Mouse (Mus musculus) heart, embryonic 11.5 days (tissue): ENCODE results near the gene Spock2. TPM values are rescaled to one million over a fixed set of nuclear protein-coding genes. Genes with fewer than 3 reads are reported as not detected.

Source experiments
- ATAC-seq: fragments of 200-750 bp; cut with Nextera tagmentation; replicated peaks from 2 replicates; pipeline ENCODE4 v1.8.0; 2017; ENCODE audit warnings: moderate library complexity; ENCODE audit not compliant: insufficient number of reproducible peaks, low FRiP score, low TSS enrichment
- H3K27ac ChIP-seq: fragments of 300-500 bp; sonication (generic); 2 replicates; pipeline ENCODE4 v1.5.1; 2014; ENCODE audit warnings: mild to moderate bottlenecking, low read depth, low read length
- H3K27me3 ChIP-seq: fragments of 300-500 bp; sonication (generic); 2 replicates; pipeline ENCODE4 v1.6.1; 2014; ENCODE audit warnings: mild to moderate bottlenecking, low read length, mixed read lengths; ENCODE audit not compliant: control insufficient read depth, insufficient read depth
- H3K36me3 ChIP-seq: fragments of 300-500 bp; sonication (generic); 2 replicates; pipeline ENCODE4 v1.6.1; 2014; ENCODE audit warnings: mild to moderate bottlenecking, low read length, moderate library complexity, mixed read lengths; ENCODE audit not compliant: control insufficient read depth, insufficient read depth
- H3K4me1 ChIP-seq: fragments of 300-500 bp; sonication (generic); 2 replicates; pipeline ENCODE4 v1.6.1; 2014; ENCODE audit warnings: low read length; ENCODE audit not compliant: control insufficient read depth, insufficient read depth
- H3K4me2 ChIP-seq: fragments of 300-500 bp; sonication (generic); 2 replicates; pipeline ENCODE4 v1.6.1; 2014; ENCODE audit warnings: mild to moderate bottlenecking, moderate library complexity
- H3K4me3 ChIP-seq: fragments of 300-500 bp; sonication (generic); 2 replicates; pipeline ENCODE4 v1.5.1; 2014; ENCODE audit warnings: low read depth, low read length
- H3K9ac ChIP-seq: fragments of 300-500 bp; sonication (generic); 2 replicates; pipeline ENCODE4 v1.6.1; 2014; ENCODE audit warnings: mild to moderate bottlenecking, low read depth, low read length, moderate library complexity
- H3K9me3 ChIP-seq: fragments of 300-500 bp; sonication (generic); replicated peaks from 2 replicates; pipeline ENCODE4 v1.6.1; 2016; ENCODE audit warnings: low read length; ENCODE audit not compliant: control insufficient read depth
- WGBS: fragments of 180-500 bp; shearing (Covaris S2); extraction: QIAGEN DNeasy Blood & Tissue Kit; methylation state at CpG from one replicate; pipeline ENCODE4 v1.1.7; 2014; ENCODE audit not compliant: insufficient replicate concordance; 5-methylcytosine and 5-hydroxymethylcytosine counted together
- polyA plus RNA-seq: library from polyadenylated mRNA; unstranded; fragments of >200 nt; fragmentation: Nextera tagmentation; extraction: Ambion mirVana; gene quantifications from 2 replicates; pipeline ENCODE4 v1.2.1, GENCODE M21; 2014

The Spock2 gene
- 1.2 and 1.3 TPM in 2 replicates for polyA plus RNA-seq

DNA sequence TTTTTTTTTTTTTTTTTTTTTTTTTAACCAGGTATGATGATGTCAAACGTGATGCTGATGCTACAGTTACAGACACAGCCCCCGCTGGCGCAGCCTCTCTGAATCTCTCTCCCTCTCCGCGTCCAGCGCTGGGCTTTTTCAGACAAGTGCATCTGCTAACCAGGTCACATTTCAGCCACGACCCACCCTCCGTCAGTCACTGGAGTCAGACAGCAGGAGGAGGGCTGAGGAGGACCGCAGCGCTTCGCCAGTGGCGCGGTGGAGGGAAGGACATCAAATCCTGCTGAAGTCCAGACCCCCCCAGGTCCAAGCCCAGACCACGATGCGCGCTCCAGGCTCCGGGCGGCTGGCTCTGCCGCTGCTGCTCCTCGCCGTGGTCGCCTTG lies at the start of gene Spock2:
Gene Spock2 (plus strand): TSS at position 74 of the 385 bp plus-strand sequence.
- Histone ChIP-seq H3K9me3 (no peaks in the 10 kb centered on the region), H3K9ac (peak within 1 kb of the TSS; percentile 54), H3K36me3 (no peaks in the 10 kb centered on the region), H3K4me1 (peaks cover 12% of the 10 kb centered on the region), H3K27ac (no peak within 1 kb of the TSS), H3K27me3 (peaks cover 75% of the 10 kb centered on the region), H3K4me2 (peak within 1 kb of the TSS; percentile 97), H3K4me3 (peak within 1 kb of the TSS; percentile 56)
- no peak for ATAC-seq
- WGBS: 2% methylated on average over 22 of the region's 22 CpGs

DNA sequence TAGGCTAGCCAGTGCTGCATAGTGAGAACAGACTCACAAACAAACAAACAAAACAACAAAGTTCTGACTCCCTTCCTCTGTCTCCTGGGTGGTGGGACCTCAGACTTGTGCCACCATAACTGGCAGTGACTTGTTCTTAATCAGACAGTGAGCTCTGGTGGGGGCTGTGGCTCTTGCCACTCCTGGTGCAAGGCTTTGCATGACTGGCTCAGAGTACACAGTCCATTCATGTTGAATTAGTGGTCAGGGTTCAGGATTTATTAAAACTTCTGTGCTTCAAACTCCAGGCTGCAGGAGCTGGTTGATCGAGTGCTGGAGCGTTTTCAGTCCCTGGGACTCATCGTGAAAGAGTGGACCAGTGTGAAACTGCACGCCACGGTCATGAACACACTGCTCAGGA lies 43.8 kb upstream of the Spock2 start:
- H3K4me2 ChIP-seq: no peak overlapping the region
- no peak for ATAC-seq
- H3K27me3 ChIP-seq: no peaks in the 10 kb centered on the region
- no peaks in the 10 kb centered on the region for H3K4me1 ChIP-seq
- WGBS: 75% methylated on average over 5 of the region's 5 CpGs
- no peak overlapping the region for H3K4me3 ChIP-seq
- no peak overlapping the region for H3K27ac ChIP-seq
- peaks cover 4% of the 10 kb centered on the region; the same call in 1 of the 2 replicates for H3K9me3 ChIP-seq
- peaks cover 2% of the 10 kb centered on the region; the same call in 1 of the 2 replicates for H3K36me3 ChIP-seq
- H3K9ac ChIP-seq: no peak overlapping the region

DNA sequence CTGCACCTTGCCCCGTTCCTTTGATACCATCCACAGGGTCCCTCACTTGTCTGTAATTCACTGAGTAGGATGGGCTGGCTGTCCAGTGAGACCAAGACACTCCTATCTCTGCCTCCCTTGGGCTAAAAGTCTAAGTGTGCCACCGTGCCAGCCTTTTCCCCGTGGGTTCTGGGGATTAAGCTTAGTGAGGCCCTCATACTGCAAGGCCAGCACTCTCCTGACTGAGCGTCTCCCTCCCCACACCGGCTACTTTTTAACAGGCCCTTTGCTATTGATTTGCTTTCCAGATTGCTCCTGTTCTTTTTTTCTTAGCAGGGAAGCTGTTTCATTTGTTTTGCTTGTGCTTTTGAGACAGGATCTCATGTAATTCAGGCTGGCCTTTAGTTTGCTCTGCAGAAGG lies 43.1 kb upstream of the Spock2 start:
- no peak for ATAC-seq
- H3K9ac ChIP-seq: no peak overlapping the region
- no peaks in the 10 kb centered on the region for H3K27me3 ChIP-seq
- H3K9me3 ChIP-seq: no peaks in the 10 kb centered on the region
- WGBS: 50% methylated on average over 5 of the region's 5 CpGs
- no peak overlapping the region for H3K4me3 ChIP-seq
- H3K4me1 ChIP-seq: no peaks in the 10 kb centered on the region
- H3K36me3 ChIP-seq: no peaks in the 10 kb centered on the region
- H3K27ac ChIP-seq: no peak overlapping the region
- no peak overlapping the region for H3K4me2 ChIP-seq

DNA sequence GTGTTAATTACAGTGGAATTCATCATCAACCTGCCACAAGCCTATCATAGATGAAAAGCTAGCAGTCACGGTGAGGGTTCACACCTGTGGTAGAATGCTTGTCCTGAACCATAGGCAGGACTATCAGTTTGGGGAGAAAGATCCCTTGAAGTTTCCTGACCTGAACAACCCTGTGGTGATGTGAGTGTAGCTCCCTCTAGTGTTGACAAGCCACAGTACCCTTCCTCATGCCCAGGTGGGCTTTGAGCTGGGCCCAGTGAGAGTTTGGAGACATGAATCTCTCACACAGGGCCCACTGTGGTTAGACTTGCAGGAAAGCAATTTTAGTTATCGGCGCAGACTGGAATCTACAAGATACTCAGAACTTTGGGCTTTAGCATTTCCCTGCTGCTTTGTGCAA lies 39.5 kb upstream of the Spock2 start:
- ATAC-seq: no peak
- H3K36me3 ChIP-seq: no peaks in the 10 kb centered on the region
- no peaks in the 10 kb centered on the region for H3K4me1 ChIP-seq
- H3K4me2 ChIP-seq: no peak overlapping the region
- no peak overlapping the region for H3K4me3 ChIP-seq
- H3K9me3 ChIP-seq: no peaks in the 10 kb centered on the region
- H3K27me3 ChIP-seq: no peaks in the 10 kb centered on the region
- no peak overlapping the region for H3K27ac ChIP-seq
- H3K9ac ChIP-seq: no peak overlapping the region
- WGBS: 62% methylated on average over 3 of the region's 3 CpGs

DNA sequence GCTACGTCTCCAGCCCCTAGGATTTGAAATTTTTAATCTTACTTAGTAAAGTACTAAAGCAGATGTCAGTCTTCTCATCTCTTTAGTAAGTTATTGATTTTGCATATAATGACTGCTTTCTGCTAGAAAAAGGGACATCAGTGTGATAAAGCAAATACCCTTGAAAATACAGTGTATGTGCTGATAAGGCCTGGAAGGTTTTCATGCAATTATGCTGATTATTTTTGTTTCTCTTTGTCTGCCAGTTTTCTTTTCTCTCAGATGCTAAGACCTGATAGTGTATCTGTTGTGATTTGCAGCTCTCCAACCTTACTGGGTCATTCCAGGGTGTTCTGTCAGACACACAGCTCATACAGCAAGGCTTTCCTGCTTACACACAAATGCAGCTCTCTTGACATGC lies 30.9 kb upstream of the Spock2 start:
- Histone ChIP-seq H3K27me3 (peaks cover 20% of the 10 kb centered on the region), H3K27ac (no peak overlapping the region), H3K4me1 (peaks cover 28% of the 10 kb centered on the region), H3K36me3 (no peaks in the 10 kb centered on the region), H3K9ac (no peak overlapping the region), H3K9me3 (no peaks in the 10 kb centered on the region), H3K4me2 (no peak overlapping the region), H3K4me3 (no peak overlapping the region)
- 84% methylated on average over 1 of the region's 1 CpGs for WGBS
- ATAC-seq: no peak

DNA sequence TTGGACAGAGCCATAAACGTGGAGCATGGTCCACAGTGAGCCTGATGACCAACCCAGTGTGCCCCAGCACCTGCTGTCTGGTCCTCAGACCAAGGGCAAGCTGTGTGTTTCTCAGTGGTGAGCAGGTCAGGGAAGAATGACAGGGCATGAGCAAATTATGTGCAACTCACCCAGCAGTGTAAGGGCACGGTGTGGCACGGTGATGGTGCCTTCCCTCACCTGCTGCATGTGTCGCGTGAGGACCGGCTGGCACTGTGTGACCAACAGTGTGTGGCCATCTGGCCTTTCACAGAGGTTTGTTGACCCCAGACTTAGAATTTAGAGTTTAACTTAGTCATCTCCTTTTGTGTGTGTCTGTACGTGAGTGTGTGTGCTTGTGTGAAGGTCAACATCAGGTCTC lies 28.8 kb upstream of the Spock2 start:
- Histone ChIP-seq H3K4me1 (peaks cover 46% of the 10 kb centered on the region), H3K4me2 (no peak overlapping the region), H3K9me3 (no peaks in the 10 kb centered on the region), H3K27ac (peak overlapping the region; percentile 67; the same call in 1 of the 2 replicates), H3K9ac (no peak overlapping the region), H3K36me3 (no peaks in the 10 kb centered on the region), H3K27me3 (peaks cover 20% of the 10 kb centered on the region), H3K4me3 (no peak overlapping the region)
- ATAC-seq: no peak
- WGBS: 92% methylated on average over 7 of the region's 7 CpGs

DNA sequence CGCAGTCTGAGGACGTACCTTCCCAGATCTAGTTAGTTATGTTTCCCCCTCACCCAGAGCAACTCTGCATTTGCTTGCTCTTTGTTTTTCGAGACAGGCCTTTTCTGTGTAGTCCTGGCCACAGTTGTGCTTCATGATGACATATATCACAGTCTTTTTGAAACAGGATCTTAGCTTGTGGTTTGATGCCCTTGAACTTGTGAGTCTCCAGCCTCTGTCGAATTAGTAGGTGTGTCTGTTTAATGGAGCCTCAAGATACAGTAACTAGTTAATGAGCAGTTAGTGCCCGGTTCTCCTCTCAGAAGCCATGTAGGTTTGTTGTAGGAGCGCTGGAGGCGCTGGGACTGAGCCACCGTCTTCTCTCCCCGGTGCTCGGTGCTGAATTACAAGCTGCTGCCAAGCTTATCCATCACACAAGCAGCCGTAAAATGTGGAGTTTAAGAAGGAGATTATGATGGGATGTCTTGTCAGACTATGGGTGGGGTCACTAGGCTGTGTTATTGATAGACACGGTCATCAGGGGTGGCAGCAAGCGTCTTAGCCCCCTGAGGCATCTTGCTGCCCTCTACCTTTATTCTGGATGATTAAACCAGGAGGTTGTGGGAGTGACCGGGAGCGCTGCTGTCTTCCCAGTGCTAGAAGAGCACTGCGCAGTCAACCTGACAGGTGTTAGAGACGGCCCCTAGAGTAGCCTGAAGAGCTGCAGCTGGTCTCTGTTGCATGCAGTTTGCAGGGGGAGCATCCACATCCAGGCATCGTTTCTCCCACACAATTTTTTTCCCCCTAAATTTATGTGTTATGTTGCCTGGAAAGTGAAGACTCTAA lies 28.1 kb upstream of the Spock2 start:
- Histone ChIP-seq H3K27me3 (peaks cover 26% of the 10 kb centered on the region), H3K9ac (no peak overlapping the region), H3K36me3 (no peaks in the 10 kb centered on the region), H3K4me2 (peak overlapping the region; percentile 46), H3K4me1 (peaks cover 47% of the 10 kb centered on the region), H3K4me3 (no peak overlapping the region), H3K9me3 (no peaks in the 10 kb centered on the region), H3K27ac (peak overlapping the region; percentile 67)
- WGBS: 51% methylated on average over 18 of the region's 18 CpGs
- no peak for ATAC-seq

DNA sequence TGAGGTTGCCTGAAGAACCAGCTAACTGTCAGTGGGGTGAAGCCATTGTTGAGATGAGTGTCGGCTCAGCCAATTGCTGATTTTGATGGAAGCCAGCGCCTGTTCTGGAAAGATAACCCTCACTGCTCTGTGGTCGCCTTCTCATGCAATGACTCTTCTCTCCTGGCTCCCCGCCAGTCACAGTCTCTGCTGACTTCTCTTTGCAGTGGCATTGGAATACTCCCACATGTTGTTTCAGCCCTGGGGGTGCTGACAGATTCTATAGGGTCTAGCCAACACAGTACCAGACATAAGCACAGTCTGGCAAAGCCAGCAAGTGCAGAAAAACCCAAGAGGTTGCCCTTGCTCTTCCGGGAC lies 27.5 kb upstream of the Spock2 start:
- H3K9me3 ChIP-seq: no peaks in the 10 kb centered on the region
- peak overlapping the region; percentile 46 for H3K4me2 ChIP-seq
- H3K4me3 ChIP-seq: no peak overlapping the region
- H3K36me3 ChIP-seq: no peaks in the 10 kb centered on the region
- peaks cover 47% of the 10 kb centered on the region for H3K4me1 ChIP-seq
- peak overlapping the region; percentile 67 for H3K27ac ChIP-seq
- peak; percentile 73 for ATAC-seq
- no peak overlapping the region for H3K9ac ChIP-seq
- H3K27me3 ChIP-seq: peaks cover 32% of the 10 kb centered on the region
- WGBS: 9% methylated on average over 5 of the region's 5 CpGs

DNA sequence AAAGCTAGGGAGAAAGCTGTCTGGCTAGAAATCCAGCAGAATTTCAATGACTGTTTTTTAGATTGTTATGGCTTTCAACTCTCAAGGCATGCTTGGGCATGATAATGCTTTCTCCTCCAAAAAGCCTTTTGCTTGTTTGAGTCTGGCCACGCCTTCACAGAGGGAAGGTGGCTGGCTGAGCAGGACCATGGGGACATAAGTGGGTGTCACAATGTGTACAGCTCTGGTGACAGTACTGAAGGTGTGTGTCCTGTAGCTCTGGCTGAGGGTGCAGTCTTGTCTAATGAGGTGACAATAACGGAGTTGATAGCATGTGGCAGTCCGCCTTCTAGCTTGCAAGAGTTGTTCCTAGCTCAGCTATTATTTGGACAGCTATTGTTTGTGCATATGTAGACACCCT lies 25.8 kb upstream of the Spock2 start:
- no peak overlapping the region for H3K4me3 ChIP-seq
- ATAC-seq: peak; percentile 58
- no peaks in the 10 kb centered on the region for H3K9me3 ChIP-seq
- no peak overlapping the region for H3K9ac ChIP-seq
- H3K36me3 ChIP-seq: no peaks in the 10 kb centered on the region
- H3K27me3 ChIP-seq: peaks cover 43% of the 10 kb centered on the region
- WGBS: 65% methylated on average over 3 of the region's 3 CpGs
- no peak overlapping the region for H3K27ac ChIP-seq
- no peak overlapping the region for H3K4me2 ChIP-seq
- peaks cover 47% of the 10 kb centered on the region for H3K4me1 ChIP-seq
